Mouse (Mus musculus): ENCODE measurements around the gene Mtmr10. TPM values are rescaled to one million over a fixed set of nuclear protein-coding genes. Genes with fewer than 3 reads are reported as not detected.
A peak's percentile ranks its signal among the peaks of the same experiment; 100 is the strongest.

The Mtmr10 gene
- 10 to 100 TPM; 17.3 to 19.0 TPM for total RNA-seq (2021)
- long read RNA-seq, experiment 1, full-length matches to known transcripts: 5 of 9 reads
- long read RNA-seq, experiment 1, partial matches to known transcripts: 1 of 9 reads
- long read RNA-seq, experiment 1, other reads (novel, unspliced or antisense): 3 of 9 reads
- long read RNA-seq, experiment 2, full-length matches to known transcripts: 5 of 9 reads
- long read RNA-seq, experiment 2, partial matches to known transcripts: 1 of 9 reads
- long read RNA-seq, experiment 2, other reads (novel, unspliced or antisense): 3 of 9 reads

DNA sequence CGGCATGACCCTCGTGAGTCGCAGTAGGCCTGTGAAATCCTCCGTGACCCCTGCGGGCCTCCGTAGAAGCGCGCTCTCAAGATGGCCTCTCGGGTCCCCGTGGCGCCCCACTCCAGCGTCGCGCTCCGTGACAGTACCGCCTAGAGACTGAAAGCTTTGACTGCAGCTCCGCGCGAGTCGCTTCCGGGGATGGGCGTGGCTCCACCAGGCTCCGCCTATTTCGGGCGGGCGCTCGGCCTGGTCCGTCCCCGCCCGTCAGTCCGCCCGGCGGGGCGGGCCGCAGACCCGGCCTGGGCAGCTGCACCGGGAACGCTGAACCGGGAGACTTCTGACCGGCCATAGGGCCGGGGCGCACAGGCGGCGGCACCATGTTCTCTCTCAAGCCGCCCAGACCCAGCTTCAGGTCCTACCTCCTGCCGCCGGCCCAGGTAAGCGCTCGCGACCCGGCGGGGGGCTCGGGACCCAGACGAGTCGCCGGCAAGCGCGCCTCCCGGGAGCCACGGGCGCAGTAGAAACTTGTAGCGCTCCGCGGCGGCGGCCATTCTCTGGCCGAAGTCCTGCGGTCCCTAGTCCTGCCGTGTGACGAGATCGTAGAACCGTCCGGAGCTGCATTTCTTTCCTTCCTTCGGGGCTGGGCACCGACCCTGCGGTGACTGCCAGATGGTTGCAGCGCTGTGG lies at the start of gene Mtmr10:
Gene Mtmr10, plus strand, starts transcription at position 240 of the 678 bp plus-strand sequence.
- peak; percentile 98 for DNase-seq (ENCODE audit: low spot score)

DNA sequence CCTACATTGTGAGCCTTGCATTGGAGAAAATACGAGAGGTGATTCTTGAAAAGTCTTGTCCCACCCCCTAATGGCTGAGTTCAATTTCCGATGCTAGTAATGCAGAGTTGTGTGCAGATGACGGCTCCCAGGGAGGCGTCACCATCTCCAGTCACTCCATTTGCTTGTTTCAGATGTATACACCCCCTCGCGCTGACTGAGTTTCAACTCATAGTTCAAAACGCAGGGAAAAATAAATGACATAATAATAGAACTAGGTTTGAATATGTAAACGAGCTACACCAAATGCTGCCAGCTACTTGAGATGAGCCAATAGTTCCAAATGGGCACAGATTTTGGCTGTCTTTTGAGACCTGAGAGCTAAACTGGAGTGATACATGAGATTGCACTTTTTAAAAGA lies 49.7 kb upstream of the Mtmr10 start:
- no peak for DNase-seq (ENCODE audit: low spot score)

DNA sequence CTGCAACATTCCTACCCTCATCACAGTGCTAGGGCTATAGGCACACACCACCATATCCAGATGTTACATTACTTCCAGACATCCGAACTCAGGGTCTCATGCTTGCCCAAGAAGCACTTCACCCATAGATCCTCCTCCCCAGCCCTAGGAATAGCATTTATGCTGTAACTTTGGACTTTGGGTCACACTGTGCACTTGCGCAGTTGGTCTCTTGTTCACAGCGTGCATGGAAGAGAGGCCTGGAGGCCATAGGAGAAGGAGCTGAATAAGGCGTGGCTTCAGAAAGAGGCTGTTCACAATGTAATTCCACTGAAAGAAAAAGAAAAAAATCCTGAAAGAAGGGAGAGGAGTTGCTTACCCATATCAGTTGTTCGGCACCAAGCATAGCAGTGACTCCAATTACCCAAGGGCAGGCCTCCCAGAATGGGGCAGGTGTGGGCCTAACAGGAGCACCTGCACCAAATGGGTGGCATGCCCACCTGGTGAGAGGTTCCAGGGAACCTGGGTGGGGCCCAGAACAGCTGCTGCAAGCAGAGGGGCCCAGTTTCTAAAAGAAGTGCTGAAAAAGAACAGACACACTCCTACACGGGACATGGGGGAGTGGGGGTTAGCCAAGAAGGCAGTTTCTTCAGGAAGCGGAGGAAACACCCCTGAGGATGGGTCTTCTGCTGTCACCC lies 48.9 kb upstream of the Mtmr10 start:
- no peak for DNase-seq (ENCODE audit: low spot score)

DNA sequence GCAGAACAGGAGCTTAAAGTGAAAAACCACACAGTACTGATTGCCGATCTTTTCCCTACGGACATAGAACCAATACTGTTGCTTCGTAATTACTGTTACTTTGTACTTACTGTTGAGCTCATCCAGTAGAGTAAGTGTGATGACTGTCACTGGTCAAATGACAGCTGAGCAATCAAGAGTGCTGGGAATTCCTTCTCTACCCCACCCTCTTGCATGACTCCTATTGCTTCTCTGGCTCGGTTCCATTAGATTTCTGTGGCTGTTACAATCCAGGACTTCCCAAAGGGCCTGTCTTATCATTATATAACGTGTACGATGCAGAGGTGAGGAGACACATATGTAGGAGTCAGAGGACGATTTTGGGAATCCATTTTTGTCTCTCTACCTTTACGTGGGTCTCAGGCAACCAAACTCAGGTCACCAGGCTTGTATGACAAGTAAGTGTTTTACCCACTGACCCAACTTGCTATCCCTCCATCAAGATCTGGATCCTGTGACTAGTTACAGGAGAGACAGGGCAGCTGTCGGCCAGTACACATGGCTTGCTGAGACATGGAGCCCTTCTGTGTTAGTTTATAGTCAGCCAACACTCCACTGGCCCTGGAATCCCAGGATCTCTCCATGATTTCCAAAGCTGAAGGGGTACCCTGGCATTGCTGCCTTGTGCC lies 48.2 kb upstream of the Mtmr10 start:
- no peak for DNase-seq (ENCODE audit: low spot score)

DNA sequence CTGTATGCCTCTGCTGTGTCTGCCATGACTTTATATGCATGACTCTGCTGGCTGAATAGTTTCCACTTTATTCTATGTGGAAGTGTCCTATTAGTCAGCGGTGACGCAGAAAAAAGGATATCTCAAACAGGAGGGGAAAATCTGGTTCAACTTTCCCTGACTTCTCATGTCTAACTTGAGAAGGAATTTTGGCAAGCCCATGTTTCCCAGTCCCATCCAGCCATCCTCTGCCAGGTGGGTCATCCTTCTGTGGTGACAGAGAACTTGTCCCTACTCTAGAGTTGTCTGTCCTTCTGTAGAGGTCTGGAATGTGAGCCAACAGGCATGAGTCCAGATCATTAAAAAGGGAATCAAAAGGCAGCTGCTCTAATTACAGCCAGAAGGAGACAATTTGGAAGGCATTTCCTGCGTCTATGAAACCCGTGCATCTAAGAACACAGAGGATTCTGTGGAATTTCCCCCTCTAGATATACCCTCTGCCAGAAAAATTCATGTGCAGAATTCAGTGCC lies 47.6 kb upstream of the Mtmr10 start:
- DNase-seq (ENCODE audit: low spot score): peak; percentile 36

DNA sequence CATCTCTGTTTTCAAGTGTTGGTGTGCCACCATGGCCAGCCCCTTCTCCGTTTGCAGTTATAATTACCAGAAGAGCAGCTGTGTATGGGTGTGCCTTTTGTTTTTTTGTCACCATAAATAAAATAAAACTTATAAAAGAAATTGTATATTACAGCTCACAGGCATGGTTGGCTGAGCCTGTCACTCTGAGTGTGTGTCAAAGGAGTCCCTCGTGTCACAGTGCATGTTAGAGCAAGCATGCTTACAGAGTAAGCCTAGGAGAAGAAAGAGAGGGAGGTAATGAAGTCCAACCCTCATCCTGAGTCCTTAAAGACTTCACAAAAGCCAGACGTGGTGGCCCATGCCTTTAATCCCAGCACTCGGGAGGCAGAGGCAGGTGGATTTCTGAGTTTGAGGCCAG lies 45.0 kb upstream of the Mtmr10 start:
- DNase-seq (ENCODE audit: low spot score): no peak

DNA sequence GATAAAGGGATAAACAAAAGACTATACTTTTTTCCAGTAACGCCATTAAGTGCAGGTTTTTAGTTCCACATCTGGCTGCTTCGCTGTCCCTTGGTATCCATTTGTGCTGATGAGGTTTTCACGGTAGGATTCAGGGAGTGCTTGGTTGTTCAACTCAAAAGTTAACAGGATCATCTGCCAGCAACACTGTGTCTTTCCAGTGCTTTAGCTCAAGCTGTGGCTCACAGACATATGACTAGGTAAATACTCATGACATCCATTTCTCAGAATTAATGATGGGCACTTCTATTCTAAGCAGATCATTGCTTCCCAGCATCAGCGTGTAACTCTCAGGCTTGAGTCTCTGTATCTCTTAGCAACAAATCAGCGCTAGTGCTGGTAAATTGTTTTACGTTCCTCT lies 43.1 kb upstream of the Mtmr10 start:
- no peak for DNase-seq (ENCODE audit: low spot score)

DNA sequence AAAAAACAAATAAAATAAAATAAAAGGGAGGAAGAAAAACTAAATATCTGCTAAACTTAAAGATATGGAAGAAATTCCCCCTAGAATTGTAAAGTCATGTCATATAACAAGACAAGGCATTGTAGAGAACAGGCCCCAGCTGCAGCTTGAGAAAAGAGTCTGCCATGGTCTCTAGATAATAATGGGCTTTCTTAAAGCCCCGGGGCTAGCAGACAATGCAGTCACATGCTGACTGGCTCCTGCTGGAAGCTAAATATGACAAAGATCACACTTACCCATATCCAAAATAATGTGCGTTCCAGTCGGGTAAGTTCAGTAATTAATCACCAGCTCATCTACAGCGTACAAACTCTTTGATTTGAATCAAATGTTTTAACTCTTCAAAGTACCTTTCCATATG lies 40.7 kb upstream of the Mtmr10 start:
- DNase-seq (ENCODE audit: low spot score): no peak

DNA sequence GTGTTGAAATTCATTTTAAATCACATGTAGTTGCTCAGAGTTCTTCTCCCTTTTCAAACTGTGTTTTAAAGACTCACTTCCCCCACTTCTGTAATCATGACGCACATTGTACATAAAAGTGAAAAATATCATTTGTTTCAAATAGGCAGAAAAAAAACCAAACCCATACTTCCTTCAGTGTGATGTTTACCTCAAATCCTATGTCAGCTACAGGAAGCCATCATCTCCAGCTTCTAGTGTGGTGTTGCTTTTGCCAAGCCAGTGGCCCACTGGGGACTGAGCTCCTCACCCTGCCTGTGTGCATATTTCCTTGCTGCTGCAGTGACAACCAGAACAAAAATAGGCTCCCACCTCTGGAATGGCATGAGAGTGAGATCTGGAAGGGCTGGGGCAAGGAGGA lies 39.1 kb upstream of the Mtmr10 start:
- no peak for DNase-seq (ENCODE audit: low spot score)

DNA sequence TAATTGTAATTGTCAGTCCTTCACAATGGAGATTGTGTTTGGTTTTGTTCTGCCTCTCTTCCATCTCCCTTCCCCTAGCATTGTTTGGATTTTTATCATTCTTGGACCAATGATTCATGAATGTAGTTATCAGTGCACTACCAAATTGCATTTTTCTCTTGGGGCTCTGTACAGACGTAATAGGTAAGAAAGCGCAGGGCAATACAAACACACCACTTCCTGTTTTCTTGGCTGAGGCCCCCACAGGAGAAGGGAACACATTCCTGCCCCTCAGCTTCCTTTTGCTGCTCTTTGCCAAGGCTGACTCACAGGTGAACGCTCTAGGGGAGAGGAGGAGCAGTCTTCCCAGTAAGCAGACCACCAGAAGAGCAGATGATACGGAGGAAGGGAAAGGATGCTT lies 37.7 kb upstream of the Mtmr10 start:
- no peak for DNase-seq (ENCODE audit: low spot score)

DNA sequence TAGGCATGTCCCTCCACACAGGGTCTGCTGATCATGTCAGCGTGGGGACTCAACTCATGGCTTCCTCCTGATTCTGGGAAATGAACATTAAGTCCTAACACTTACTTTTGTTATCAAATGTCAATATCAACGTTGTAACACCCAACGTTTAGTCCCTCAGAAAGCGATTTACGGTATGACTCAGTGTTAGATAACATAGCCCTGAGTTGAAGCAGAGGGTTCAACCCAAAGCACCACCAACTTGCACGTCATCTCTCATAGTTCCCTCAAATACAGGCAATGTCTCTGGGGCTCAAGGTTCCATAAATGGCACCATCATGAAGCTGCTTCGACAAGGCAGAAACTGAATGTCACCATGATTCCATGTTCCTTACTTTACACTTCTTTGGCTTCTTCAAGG lies 37.0 kb upstream of the Mtmr10 start:
- DNase-seq (ENCODE audit: low spot score): no peak

DNA sequence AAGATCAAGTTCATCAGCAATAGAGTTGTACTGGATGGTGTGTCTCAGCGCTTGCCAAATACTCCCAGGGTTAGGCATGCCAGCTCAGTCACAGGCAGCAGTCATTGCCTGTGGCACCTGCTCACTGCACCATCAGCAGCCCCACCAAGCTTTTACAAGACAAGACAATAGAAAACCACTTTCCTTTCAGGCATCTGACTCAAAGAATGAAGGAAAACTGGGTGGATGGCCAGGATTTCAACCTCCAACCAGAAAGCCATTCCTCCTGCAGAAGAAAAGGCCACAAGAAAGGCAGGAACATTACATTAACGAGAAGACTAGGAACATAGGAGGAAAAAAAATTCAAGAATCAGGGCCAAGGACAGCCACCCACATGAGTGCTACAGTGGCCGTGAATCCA lies 33.7 kb upstream of the Mtmr10 start:
- DNase-seq (ENCODE audit: low spot score): no peak

DNA sequence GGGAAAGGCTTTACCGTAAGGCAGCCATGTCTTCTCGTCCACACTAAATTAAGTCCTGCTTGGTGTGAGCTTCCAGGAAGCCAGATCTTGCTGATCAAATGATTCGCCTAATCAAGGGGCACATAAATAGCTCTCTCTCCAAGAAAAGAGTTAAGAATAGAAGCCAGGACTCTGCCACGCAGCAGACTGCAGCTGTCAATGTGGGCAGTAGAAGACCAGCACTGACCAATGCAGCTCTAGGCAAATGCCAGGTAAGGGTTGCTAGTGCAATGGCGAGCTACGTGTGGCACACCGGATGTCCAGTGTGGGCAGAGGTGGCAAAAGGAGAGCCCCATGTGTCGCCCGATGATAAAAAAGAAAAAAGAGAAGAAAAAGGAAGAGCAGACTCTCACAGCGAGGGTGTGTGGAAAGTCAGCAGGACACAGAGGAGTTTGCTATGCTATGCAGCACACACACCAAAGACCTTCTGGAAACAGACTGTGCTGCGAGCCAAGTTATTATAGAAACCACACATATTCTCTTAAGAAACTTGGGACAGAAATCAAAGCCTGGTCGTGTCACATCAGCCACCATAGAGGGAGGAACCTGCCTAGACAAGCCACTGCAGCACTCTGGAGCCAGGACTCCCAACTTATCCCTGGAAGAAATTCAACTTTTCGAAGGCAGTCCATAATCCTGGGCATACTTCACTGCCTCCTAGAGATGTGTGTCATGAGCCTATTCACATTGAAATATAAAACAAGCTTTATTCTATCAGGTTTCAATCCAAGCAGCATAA lies 21.8 kb upstream of the Mtmr10 start:
- DNase-seq (ENCODE audit: low spot score): peak; percentile 23

DNA sequence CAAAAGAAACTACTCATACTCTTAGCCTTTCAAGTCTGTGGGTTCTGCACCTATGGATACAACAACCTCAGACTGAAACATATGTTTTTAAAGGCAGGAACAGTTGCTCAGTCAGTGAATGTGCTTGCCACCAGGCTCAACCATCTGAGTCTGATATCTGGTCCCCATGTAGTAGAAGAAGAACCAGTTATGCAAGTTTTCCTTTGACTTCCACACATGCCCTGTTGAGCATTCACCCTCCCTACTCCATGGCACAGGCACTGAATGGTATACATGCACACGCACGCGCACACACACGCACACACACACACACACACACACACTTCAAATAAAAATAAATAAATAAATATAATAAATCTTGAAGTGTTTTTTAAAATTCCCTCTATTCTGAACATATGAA lies 20.9 kb upstream of the Mtmr10 start:
- DNase-seq (ENCODE audit: low spot score): no peak

DNA sequence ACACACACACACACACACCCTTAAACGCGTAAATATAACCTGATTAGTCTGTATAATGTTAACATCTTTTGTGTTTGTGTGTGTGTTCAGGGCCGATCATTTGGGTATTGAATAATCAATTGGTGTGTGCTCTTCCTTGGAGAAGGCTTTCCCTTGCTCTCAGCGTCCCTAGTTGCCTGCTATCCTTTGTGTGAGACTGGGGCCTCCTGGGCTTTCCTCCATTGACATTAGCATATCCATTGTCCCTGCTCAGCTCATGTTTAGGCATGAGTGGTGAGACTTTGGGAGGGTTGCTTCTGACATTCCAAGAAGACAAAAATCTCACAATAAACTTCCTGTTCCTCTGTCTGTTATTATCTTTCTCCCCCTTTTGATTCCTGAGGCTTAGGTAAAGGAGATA lies 15.5 kb upstream of the Mtmr10 start:
- no peak for DNase-seq (ENCODE audit: low spot score)

DNA sequence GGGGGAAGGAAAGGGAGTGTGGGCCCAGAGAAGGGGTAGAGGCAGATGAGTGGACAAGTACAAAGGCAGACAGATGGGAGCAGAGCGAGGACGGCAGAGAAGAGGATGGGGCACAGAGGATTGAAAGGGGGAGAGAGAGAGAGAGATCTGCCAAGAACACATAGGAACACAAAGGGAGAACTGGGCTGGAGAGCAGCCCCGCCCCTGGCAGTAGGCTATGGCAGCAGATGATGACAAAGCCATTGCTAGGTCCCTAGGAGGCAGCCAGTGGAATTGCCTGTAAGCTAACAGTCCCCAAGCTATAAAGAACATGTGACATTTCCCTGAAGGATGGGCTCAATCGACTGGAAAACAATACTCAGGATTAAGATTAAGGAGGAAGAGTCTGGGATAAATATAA lies 11.9 kb upstream of the Mtmr10 start:
- DNase-seq (ENCODE audit: low spot score): no peak

DNA sequence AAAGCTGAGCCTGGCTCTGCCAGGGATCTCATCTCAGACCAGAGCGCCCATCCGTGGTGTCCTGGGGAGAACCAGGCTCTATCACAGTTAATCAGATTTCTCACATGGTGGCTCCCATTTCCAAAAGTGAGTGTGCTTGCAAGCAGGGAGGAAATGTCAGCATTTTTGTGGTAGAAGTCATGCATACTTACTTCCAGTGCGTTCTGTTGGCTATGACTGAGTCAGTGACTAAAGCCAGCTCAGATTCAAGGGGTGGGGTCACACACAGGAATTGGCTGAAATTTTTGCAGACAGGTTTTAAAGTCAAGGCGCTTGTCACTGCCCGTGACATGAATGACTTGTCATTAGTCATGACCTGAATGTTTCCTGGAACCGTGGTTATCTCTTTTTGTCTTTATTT lies 10.5 kb upstream of the Mtmr10 start:
- peak; percentile 14 for DNase-seq (ENCODE audit: low spot score)

DNA sequence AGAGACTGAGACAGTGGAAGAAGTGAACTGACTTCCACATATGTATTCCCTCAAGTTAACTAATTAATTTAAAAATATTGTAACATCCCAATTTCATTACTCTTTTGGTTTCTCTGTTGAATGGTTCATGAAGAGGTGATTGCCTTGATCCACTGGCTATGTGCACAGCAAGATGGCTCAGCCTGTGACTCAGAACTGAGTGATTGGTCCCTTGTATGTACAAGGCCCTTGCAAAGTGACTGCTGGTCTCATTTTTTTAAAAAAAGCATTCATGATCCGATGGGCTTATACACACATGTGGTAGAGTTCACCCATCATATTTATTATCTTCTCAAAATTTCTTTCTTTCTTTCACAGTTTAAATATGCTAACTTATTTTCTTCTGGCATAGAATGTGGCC lies 8.9 kb upstream of the Mtmr10 start:
- DNase-seq (ENCODE audit: low spot score): no peak

DNA sequence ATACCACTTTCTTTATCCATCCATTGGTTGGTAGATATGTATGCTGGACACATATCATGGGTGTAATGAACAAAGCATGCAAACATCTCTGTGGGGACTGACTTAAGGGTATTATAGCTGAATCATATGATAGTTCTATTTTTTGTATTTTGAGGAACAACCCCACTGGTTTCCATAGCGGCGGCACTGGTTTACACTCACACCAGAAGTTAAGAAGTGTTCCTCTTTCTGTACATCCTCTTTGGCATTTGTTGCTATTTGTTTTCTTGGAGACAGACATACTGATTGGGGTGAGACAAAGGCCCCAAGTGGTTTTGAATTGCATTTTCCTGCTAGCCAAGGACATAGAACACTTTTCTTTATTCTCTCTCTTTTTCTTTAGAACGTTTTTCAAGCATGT lies 7.9 kb upstream of the Mtmr10 start:
- DNase-seq (ENCODE audit: low spot score): no peak

DNA sequence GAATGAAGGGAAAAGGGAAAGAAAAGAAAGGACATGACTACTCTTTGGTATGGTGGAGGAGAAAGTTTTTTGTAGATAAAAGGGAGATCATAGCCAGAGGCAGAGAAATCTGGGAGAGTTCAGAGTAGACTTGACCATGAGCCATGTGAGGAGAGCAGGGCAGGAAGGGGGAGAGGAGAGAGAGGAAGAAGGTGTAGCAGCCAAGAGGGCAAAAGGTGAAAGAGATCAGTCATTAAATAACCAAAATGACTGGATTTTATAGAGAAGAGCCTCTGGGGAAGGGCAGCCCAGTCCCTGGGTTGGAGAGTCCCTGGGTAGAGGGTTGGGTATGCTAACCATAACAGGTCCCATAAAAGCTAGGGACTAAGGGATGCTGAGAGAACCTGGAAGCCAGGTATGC lies 887 bp upstream of the Mtmr10 start:
- DNase-seq (ENCODE audit: low spot score): no peak

DNA sequence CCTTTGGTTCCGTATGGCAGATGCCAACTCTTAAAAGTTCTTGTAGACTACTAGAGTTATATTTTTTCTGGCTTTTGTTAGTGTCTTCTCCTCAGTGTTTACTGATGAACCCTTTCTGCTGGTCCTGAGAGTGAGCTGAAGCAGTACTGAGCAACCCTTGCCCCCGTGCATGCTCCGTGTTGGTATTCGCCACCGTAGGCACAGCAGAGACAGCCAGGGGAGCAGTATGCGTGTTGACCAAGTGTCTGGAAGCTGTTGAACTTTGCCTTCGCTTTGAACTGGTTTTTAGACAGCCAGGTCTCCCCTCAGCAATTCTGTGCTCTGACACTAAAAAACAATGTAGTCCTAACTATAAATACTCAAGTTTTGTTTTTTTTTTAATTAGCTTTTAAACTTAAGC lies 2.0 kb downstream of the Mtmr10 start:
- DNase-seq (ENCODE audit: low spot score): no peak

Measured in gastrocnemius, adult 18-20 months (tissue).